Mouse (Mus musculus) testis, adult 2 months (tissue): ENCODE measurements around the gene Olfr644. TPM values are rescaled to one million over a fixed set of nuclear protein-coding genes. Genes with fewer than 3 reads are reported as not detected.

ENCODE experiments used
- H3K27ac ChIP-seq: fragments of 200-500 bp; 2 replicates; pipeline ENCODE4 v1.5.1; 2012; ENCODE audit warnings: low read depth, low read length; ENCODE audit not compliant: control insufficient read depth, insufficient read depth
- H3K27me3 ChIP-seq: fragments of 200-500 bp; 2 replicates; pipeline ENCODE4 v1.6.1; 2012; ENCODE audit warnings: mild to moderate bottlenecking, low read length, moderate library complexity; ENCODE audit not compliant: control insufficient read depth, insufficient read depth
- H3K36me3 ChIP-seq: fragments of 200-500 bp; 2 replicates; pipeline ENCODE4 v1.6.1; 2012; ENCODE audit warnings: mild to moderate bottlenecking, low read length; ENCODE audit not compliant: control insufficient read depth, insufficient read depth
- H3K4me1 ChIP-seq: fragments of 200-500 bp; 2 replicates; pipeline ENCODE4 v1.6.1; 2012; ENCODE audit warnings: low read length; ENCODE audit not compliant: control insufficient read depth, insufficient read depth
- H3K4me3 ChIP-seq: fragments of 200-500 bp; 2 replicates; pipeline ENCODE4 v1.5.1; 2012; ENCODE audit warnings: low read depth, mild to moderate bottlenecking, low read length, moderate library complexity, mixed read lengths; ENCODE audit not compliant: control insufficient read depth
- CTCF ChIP-seq: fragments of 200-500 bp; IDR thresholded peaks from 2 replicates; pipeline ENCODE4 v1.5.1; 2012; ENCODE audit warnings: low read depth, mild to moderate bottlenecking, inconsistent platforms, low read length, moderate library complexity; ENCODE audit not compliant: control insufficient read depth, insufficient read depth, insufficient replicate concordance
- POLR2A ChIP-seq: fragments of 200-500 bp; IDR thresholded peaks from 2 replicates; pipeline ENCODE4 v1.6.1; 2012; ENCODE audit warnings: low read depth, mild to moderate bottlenecking, inconsistent platforms, low read length, moderate library complexity; ENCODE audit not compliant: control insufficient read depth
- polyA plus RNA-seq: library from polyadenylated mRNA; depleted of rRNA; stranded (reverse); fragments of >200 nt; gene quantifications from 2 replicates; pipeline ENCODE4 v1.2.3, GENCODE M21; 2012; rRNA removed

Olfr644 gene
- polyA plus RNA-seq = 0.12 TPM in 1 of 2 replicates, not detected in the other

GRCm38 (mm10) chr7:104071769-104072168, at the start of gene Olfr644:
Gene Olfr644, minus strand, starts transcription at chr7:104071869.
- H3K27me3 ChIP-seq = no peaks in the 10 kb centered on the region
- no peaks in the 10 kb centered on the region for H3K4me1 ChIP-seq
- H3K4me3 ChIP-seq = no peak within 1 kb of the TSS
- TF ChIP-seq CTCF (no peak), POLR2A (no peak)
- no peaks in the 10 kb centered on the region for H3K36me3 ChIP-seq
- no peak within 1 kb of the TSS for H3K27ac ChIP-seq

- H3K4me3 ChIP-seq = no peak within 1 kb of the TSS
- H3K4me1 ChIP-seq = no peaks in the 10 kb centered on the region
- no peaks in the 10 kb centered on the region for H3K27me3 ChIP-seq
- no peaks in the 10 kb centered on the region for H3K36me3 ChIP-seq
- no peak for TF ChIP-seq CTCF
- TF ChIP-seq POLR2A = no peak
- no peak within 1 kb of the TSS for H3K27ac ChIP-seq
Observed at GRCm38 (mm10) chr7:104104757-104104972, 33.0 kb upstream of the Olfr644 start, which contains the start of gene Olfr646. Gene Olfr646, plus strand, starts transcription at chr7:104104873.

- TF ChIP-seq POLR2A (no peak), CTCF (no peak)
- Histone ChIP-seq H3K4me1 (no peaks in the 10 kb centered on the region), H3K36me3 (no peaks in the 10 kb centered on the region), H3K27me3 (no peaks in the 10 kb centered on the region), H3K27ac (no peak overlapping the region), H3K4me3 (no peak overlapping the region)
Observed at GRCm38 (mm10) chr7:104103913-104104756, 32.5 kb upstream of the Olfr644 start.

- H3K4me1 ChIP-seq = no peaks in the 10 kb centered on the region
- TF ChIP-seq CTCF (no peak), POLR2A (no peak)
- no peak within 1 kb of the TSS for H3K4me3 ChIP-seq
- no peaks in the 10 kb centered on the region for H3K27me3 ChIP-seq
- H3K36me3 ChIP-seq = no peaks in the 10 kb centered on the region
- H3K27ac ChIP-seq = no peak within 1 kb of the TSS
Observed at GRCm38 (mm10) chr7:104085365-104085764, 13.7 kb upstream of the Olfr644 start, which contains the start of gene Olfr645. Gene Olfr645, minus strand, starts transcription at chr7:104085465.

- Histone ChIP-seq H3K36me3 (no peaks in the 10 kb centered on the region), H3K27me3 (no peaks in the 10 kb centered on the region), H3K27ac (no peak within 1 kb of the TSS), H3K4me3 (no peak within 1 kb of the TSS), H3K4me1 (no peaks in the 10 kb centered on the region)
- TF ChIP-seq POLR2A (no peak), CTCF (no peak)
Observed at GRCm38 (mm10) chr7:104061345-104061744, 10.3 kb downstream of the Olfr644 start, which contains the start of gene 4930516K23Rik. Gene 4930516K23Rik, minus strand, starts transcription at chr7:104061445.

GRCm38 (mm10) chr7:104059215-104059614, 12.5 kb downstream of the Olfr644 start:
- Histone ChIP-seq H3K4me1 (no peaks in the 10 kb centered on the region), H3K36me3 (no peaks in the 10 kb centered on the region), H3K27me3 (no peaks in the 10 kb centered on the region), H3K4me3 (no peak overlapping the region), H3K27ac (no peak overlapping the region)
- no peak for TF ChIP-seq CTCF

GRCm38 (mm10) chr7:104052566-104052965, 19.1 kb downstream of the Olfr644 start, which contains the start of gene Olfr642:
Gene Olfr642, minus strand, starts transcription at chr7:104052666.
- Histone ChIP-seq H3K27me3 (no peaks in the 10 kb centered on the region), H3K36me3 (no peaks in the 10 kb centered on the region), H3K27ac (no peak within 1 kb of the TSS), H3K4me1 (no peaks in the 10 kb centered on the region), H3K4me3 (no peak within 1 kb of the TSS)
- no peak for TF ChIP-seq CTCF
- no peak for TF ChIP-seq POLR2A
